Mouse (Mus musculus) E14TG2a.4 (cell line): Measurements from ENCODE around the gene Atp2a3.

Experiments used
- H3K27me3 ChIP-seq: 2 replicates; pipeline ENCODE4 v1.6.1; 2014; ENCODE audit warnings: low read length, control low read depth; ENCODE audit not compliant: insufficient read depth
- H3K36me3 ChIP-seq: 2 replicates; pipeline ENCODE4 v1.6.1; 2014; ENCODE audit warnings: low read length, control low read depth; ENCODE audit not compliant: insufficient read depth
- H3K4me1 ChIP-seq: replicated peaks from 2 replicates; pipeline ENCODE4 v1.6.1; 2014; ENCODE audit warnings: low read depth, low read length, control low read depth
- H3K4me3 ChIP-seq: replicated peaks from 2 replicates; pipeline ENCODE4 v1.5.1; 2014; ENCODE audit warnings: mild to moderate bottlenecking, low read length
- H3K9me3 ChIP-seq: 2 replicates; pipeline ENCODE4 v1.6.1; 2014; ENCODE audit warnings: low read length, control low read depth
- CTCF ChIP-seq: conservative IDR thresholded peaks from 2 replicates; pipeline ENCODE4 v1.5.1; 2014; ENCODE audit warnings: low read length
- NANOG ChIP-seq: IDR thresholded peaks from 2 replicates; pipeline ENCODE4 v1.6.1; 2014; ENCODE audit warnings: borderline replicate concordance, low read length, mixed read lengths
- POU5F1 ChIP-seq: IDR thresholded peaks from 2 replicates; pipeline ENCODE4 v1.6.1; 2014; ENCODE audit warnings: low read length, borderline replicate concordance

Gene Atp2a3

GRCm38 (mm10) chr11:72952226-72952625, 8.7 kb upstream of the Atp2a3 start:
- TF ChIP-seq NANOG, result no peak
- TF ChIP-seq CTCF, result no peak
- TF ChIP-seq POU5F1, result no peak
- Histone ChIP-seq H3K36me3 (no peaks in the 10 kb centered on the region), H3K27me3 (peaks cover 16% of the 10 kb centered on the region), H3K9me3 (peaks cover 8% of the 10 kb centered on the region; the same call in 1 of the 2 replicates), H3K4me3 (no peak overlapping the region), H3K4me1 (peaks cover 81% of the 10 kb centered on the region)

GRCm38 (mm10) chr11:72952697-72953096, 8.3 kb upstream of the Atp2a3 start:
- no peaks in the 10 kb centered on the region for H3K36me3 ChIP-seq
- H3K4me1 ChIP-seq, result peaks cover 81% of the 10 kb centered on the region
- H3K9me3 ChIP-seq, result peaks cover 8% of the 10 kb centered on the region; the same call in 1 of the 2 replicates

GRCm38 (mm10) chr11:72953116-72953439, 7.9 kb upstream of the Atp2a3 start:
- TF ChIP-seq NANOG, result no peak
- TF ChIP-seq POU5F1, result no peak
- TF ChIP-seq CTCF, result no peak
- Histone ChIP-seq H3K9me3 (peaks cover 8% of the 10 kb centered on the region; the same call in 1 of the 2 replicates), H3K36me3 (no peaks in the 10 kb centered on the region), H3K4me3 (0 out of 2 replicates have a peak overlapping the region, but pooled peaks have one; percentile 29), H3K4me1 (peaks cover 79% of the 10 kb centered on the region), H3K27me3 (peaks cover 15% of the 10 kb centered on the region)

More at GRCm38 (mm10) chr11:72952697-72953096, 8.3 kb upstream of the Atp2a3 start:
- H3K27me3 ChIP-seq, result peaks cover 16% of the 10 kb centered on the region
- H3K4me3 ChIP-seq, result no peak overlapping the region
- TF ChIP-seq NANOG, result no peak
- no peak for TF ChIP-seq POU5F1
- TF ChIP-seq CTCF, result no peak

GRCm38 (mm10) chr11:72953440-72954151, 7.4 kb upstream of the Atp2a3 start:
- H3K27me3 ChIP-seq, result peaks cover 10% of the 10 kb centered on the region
- H3K4me1 ChIP-seq, result peaks cover 76% of the 10 kb centered on the region
- TF ChIP-seq CTCF (no peak), NANOG (no peak), POU5F1 (no peak)
- H3K9me3 ChIP-seq, result peaks cover 8% of the 10 kb centered on the region; the same call in 1 of the 2 replicates
- no peaks in the 10 kb centered on the region for H3K36me3 ChIP-seq
- 0 out of 2 replicates have a peak overlapping the region, but pooled peaks have one; percentile 29 for H3K4me3 ChIP-seq

- H3K36me3 ChIP-seq, result no peaks in the 10 kb centered on the region
- peaks cover 82% of the 10 kb centered on the region for H3K4me1 ChIP-seq
- H3K9me3 ChIP-seq, result peaks cover 8% of the 10 kb centered on the region; the same call in 1 of the 2 replicates
- peak overlapping the region; percentile 29; the same call in 1 of the 2 replicates for H3K4me3 ChIP-seq
- H3K27me3 ChIP-seq, result peaks cover 15% of the 10 kb centered on the region
- no peak for TF ChIP-seq POU5F1
- no peak for TF ChIP-seq CTCF
- TF ChIP-seq NANOG, result no peak
These were observed 6.8 kb upstream of the Atp2a3 start for GRCm38 (mm10) chr11:72954216-72954615.

- no peak overlapping the region for H3K4me3 ChIP-seq
- H3K27me3 ChIP-seq, result peaks cover 27% of the 10 kb centered on the region
- no peak for TF ChIP-seq CTCF
- no peak for TF ChIP-seq NANOG
- no peak for TF ChIP-seq POU5F1
- no peaks in the 10 kb centered on the region for H3K36me3 ChIP-seq
- no peaks in the 10 kb centered on the region for H3K9me3 ChIP-seq
- H3K4me1 ChIP-seq, result peaks cover 91% of the 10 kb centered on the region
These were observed 5.5 kb upstream of the Atp2a3 start for GRCm38 (mm10) chr11:72955339-72955974.

GRCm38 (mm10) chr11:72957318-72957717, 3.7 kb upstream of the Atp2a3 start:
- peaks cover 85% of the 10 kb centered on the region for H3K4me1 ChIP-seq
- no peaks in the 10 kb centered on the region for H3K9me3 ChIP-seq
- no peak overlapping the region for H3K4me3 ChIP-seq
- H3K27me3 ChIP-seq, result peaks cover 45% of the 10 kb centered on the region
- no peaks in the 10 kb centered on the region for H3K36me3 ChIP-seq
- TF ChIP-seq NANOG (no peak), CTCF (no peak), POU5F1 (no peak)

- Histone ChIP-seq H3K9me3 (no peaks in the 10 kb centered on the region), H3K27me3 (peaks cover 61% of the 10 kb centered on the region), H3K4me1 (peaks cover 72% of the 10 kb centered on the region), H3K4me3 (peak overlapping the region; percentile 82), H3K36me3 (no peaks in the 10 kb centered on the region)
- TF ChIP-seq NANOG (no peak), CTCF (no peak), POU5F1 (no peak)
These were observed 867 bp upstream of the Atp2a3 start for GRCm38 (mm10) chr11:72959924-72960679.
